Mouse (Mus musculus): ENCODE measurements at regions not wholly inside any gene's neighbourhood (a gene's known extent, or its start where the extent isn't known, plus 50 kb on each side); places are given as distances from the start of the nearest gene placed in this dataset.

DNA sequence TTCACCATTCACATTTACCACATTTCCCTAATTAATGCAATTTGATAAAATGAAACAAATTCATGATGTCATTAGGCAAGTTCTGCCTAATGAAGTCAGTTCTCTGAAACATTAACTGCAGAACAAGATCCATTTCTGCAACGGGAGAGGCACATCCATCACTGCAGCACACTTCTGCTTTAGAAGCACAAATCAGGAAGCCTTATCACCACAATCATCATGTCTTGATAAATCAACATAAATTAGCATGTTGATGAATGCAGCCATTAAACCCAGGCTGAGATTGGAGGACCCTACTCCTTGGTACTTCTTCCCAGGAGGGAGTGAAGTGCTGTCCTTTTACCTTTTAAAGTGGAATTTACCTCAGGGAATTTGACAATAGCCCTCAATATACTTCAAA is 1195.4 kb downstream of the Defb40 start:
- no peaks in the 10 kb centered on the region for H3K9me3 ChIP-seq (replicated peaks; ENCODE audit: control insufficient read depth, low read length)
- H3K27me3 ChIP-seq (ENCODE audit: control insufficient read depth, insufficient read depth, low read length): no peaks in the 10 kb centered on the region
- DNase-seq (ENCODE audit: low spot score): no peak
- WGBS: 78% methylated on average over 1 of the region's 1 CpGs
- H3K4me1 ChIP-seq (ENCODE audit: control insufficient read depth, insufficient read depth, low read length): no peaks in the 10 kb centered on the region
- no peak overlapping the region for H3K4me2 ChIP-seq (ENCODE audit: low read depth, low read length)
- H3K9ac ChIP-seq (replicated peaks; ENCODE audit: low read length): no peak overlapping the region
- no peaks in the 10 kb centered on the region for H3K36me3 ChIP-seq (replicated peaks; ENCODE audit: control insufficient read depth, insufficient read depth, low read depth, low read length)
- no peak for ATAC-seq (replicated peaks; ENCODE audit: insufficient number of reproducible peaks, low FRiP score, low TSS enrichment, low read depth)
- H3K27ac ChIP-seq (replicated peaks; ENCODE audit: low read depth, low read length): no peak overlapping the region
- no peak overlapping the region for H3K4me3 ChIP-seq (ENCODE audit: low read depth, low read length)

GRCm38 (mm10) chr8:17781559-17782283 is 1196.3 kb downstream of the Defb40 start:
- 81% methylated on average over 2 of the region's 2 CpGs for WGBS
- Histone ChIP-seq H3K27ac (replicated peaks; ENCODE audit: low read depth, low read length) (no peak overlapping the region), H3K4me1 (ENCODE audit: control insufficient read depth, insufficient read depth, low read length) (no peaks in the 10 kb centered on the region), H3K9me3 (replicated peaks; ENCODE audit: control insufficient read depth, low read length) (no peaks in the 10 kb centered on the region), H3K4me2 (ENCODE audit: low read depth, low read length) (no peak overlapping the region), H3K36me3 (replicated peaks; ENCODE audit: control insufficient read depth, insufficient read depth, low read depth, low read length) (no peaks in the 10 kb centered on the region), H3K9ac (replicated peaks; ENCODE audit: low read length) (no peak overlapping the region), H3K4me3 (ENCODE audit: low read depth, low read length) (no peak overlapping the region), H3K27me3 (ENCODE audit: control insufficient read depth, insufficient read depth, low read length) (no peaks in the 10 kb centered on the region)
- no peak for DNase-seq (ENCODE audit: low spot score)
- ATAC-seq (replicated peaks; ENCODE audit: insufficient number of reproducible peaks, low FRiP score, low TSS enrichment, low read depth): no peak

DNA sequence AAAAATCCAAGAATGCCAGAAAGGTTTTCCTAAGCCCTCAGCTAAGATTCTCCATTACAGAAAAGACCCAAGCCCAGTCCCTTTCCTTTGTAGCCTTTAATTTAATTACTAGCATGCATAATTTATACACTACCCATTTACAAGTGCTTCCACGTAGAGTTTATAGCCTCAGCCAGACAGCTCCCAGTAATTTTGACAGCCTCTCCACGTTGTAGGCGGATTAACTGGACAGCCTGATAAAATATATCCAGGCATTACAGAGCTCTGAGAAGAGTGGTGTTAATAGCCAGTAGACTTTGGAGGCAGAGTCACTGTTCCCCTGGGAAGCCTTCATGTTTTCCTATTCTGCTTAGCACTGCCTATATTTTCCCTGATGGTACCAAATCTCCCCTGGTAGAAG is 1202.6 kb downstream of the Defb40 start:
- WGBS: 71% methylated on average over 3 of the region's 3 CpGs
- H3K36me3 ChIP-seq (replicated peaks; ENCODE audit: control insufficient read depth, insufficient read depth, low read depth, low read length): no peaks in the 10 kb centered on the region
- H3K4me3 ChIP-seq (ENCODE audit: low read depth, low read length): no peak overlapping the region
- ATAC-seq (replicated peaks; ENCODE audit: insufficient number of reproducible peaks, low FRiP score, low TSS enrichment, low read depth): no peak
- DNase-seq (ENCODE audit: low spot score): no peak
- H3K9me3 ChIP-seq (replicated peaks; ENCODE audit: control insufficient read depth, low read length): no peaks in the 10 kb centered on the region
- no peak overlapping the region for H3K27ac ChIP-seq (replicated peaks; ENCODE audit: low read depth, low read length)
- H3K4me1 ChIP-seq (ENCODE audit: control insufficient read depth, insufficient read depth, low read length): no peaks in the 10 kb centered on the region
- H3K9ac ChIP-seq (replicated peaks; ENCODE audit: low read length): no peak overlapping the region
- H3K4me2 ChIP-seq (ENCODE audit: low read depth, low read length): no peak overlapping the region
- H3K27me3 ChIP-seq (ENCODE audit: control insufficient read depth, insufficient read depth, low read length): no peaks in the 10 kb centered on the region

DNA sequence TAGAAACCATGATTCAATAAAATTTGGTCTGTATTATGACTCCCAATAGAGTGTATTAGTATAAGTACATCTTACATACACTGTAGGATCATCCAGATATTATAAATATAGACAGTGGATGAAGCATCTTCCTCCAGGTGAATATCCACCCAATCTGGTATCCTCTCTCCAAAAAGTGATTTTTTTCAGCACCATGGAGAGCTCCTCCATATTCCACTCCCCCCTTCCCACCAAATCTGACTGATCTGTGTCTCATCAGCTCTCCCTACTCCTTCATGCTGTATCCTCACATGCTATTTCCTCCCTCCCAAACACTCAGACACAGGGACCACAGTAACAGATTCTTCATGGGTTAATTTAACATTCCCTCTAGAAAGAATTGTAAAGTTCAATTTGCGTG is 1204.7 kb downstream of the Defb40 start:
- no peaks in the 10 kb centered on the region for H3K9me3 ChIP-seq (replicated peaks; ENCODE audit: control insufficient read depth, low read length)
- no peaks in the 10 kb centered on the region for H3K4me1 ChIP-seq (ENCODE audit: control insufficient read depth, insufficient read depth, low read length)
- no peak overlapping the region for H3K4me2 ChIP-seq (ENCODE audit: low read depth, low read length)
- ATAC-seq (replicated peaks; ENCODE audit: insufficient number of reproducible peaks, low FRiP score, low TSS enrichment, low read depth) (no peak), DNase-seq (ENCODE audit: low spot score) (peak; percentile 69)
- no peaks in the 10 kb centered on the region for H3K27me3 ChIP-seq (ENCODE audit: control insufficient read depth, insufficient read depth, low read length)
- WGBS: 95% methylated on average over 1 of the region's 1 CpGs
- H3K27ac ChIP-seq (replicated peaks; ENCODE audit: low read depth, low read length): no peak overlapping the region
- no peaks in the 10 kb centered on the region for H3K36me3 ChIP-seq (replicated peaks; ENCODE audit: control insufficient read depth, insufficient read depth, low read depth, low read length)
- no peak overlapping the region for H3K9ac ChIP-seq (replicated peaks; ENCODE audit: low read length)
- no peak overlapping the region for H3K4me3 ChIP-seq (ENCODE audit: low read depth, low read length)

- no peak overlapping the region for H3K27ac ChIP-seq (replicated peaks; ENCODE audit: low read depth, low read length)
- H3K9me3 ChIP-seq (replicated peaks; ENCODE audit: control insufficient read depth, low read length): no peaks in the 10 kb centered on the region
- H3K4me2 ChIP-seq (ENCODE audit: low read depth, low read length): no peak overlapping the region
- no peaks in the 10 kb centered on the region for H3K36me3 ChIP-seq (replicated peaks; ENCODE audit: control insufficient read depth, insufficient read depth, low read depth, low read length)
- no peaks in the 10 kb centered on the region for H3K4me1 ChIP-seq (ENCODE audit: control insufficient read depth, insufficient read depth, low read length)
- no peaks in the 10 kb centered on the region for H3K27me3 ChIP-seq (ENCODE audit: control insufficient read depth, insufficient read depth, low read length)
- ATAC-seq (replicated peaks; ENCODE audit: insufficient number of reproducible peaks, low FRiP score, low TSS enrichment, low read depth): no peak
- WGBS: 88% methylated on average over 5 of the region's 5 CpGs
- no peak overlapping the region for H3K4me3 ChIP-seq (ENCODE audit: low read depth, low read length)
- no peak for DNase-seq (ENCODE audit: low spot score)
- H3K9ac ChIP-seq (replicated peaks; ENCODE audit: low read length): no peak overlapping the region
These were observed 1210.5 kb downstream of the Defb40 start for GRCm38 (mm10) chr8:17767441-17768007.

DNA sequence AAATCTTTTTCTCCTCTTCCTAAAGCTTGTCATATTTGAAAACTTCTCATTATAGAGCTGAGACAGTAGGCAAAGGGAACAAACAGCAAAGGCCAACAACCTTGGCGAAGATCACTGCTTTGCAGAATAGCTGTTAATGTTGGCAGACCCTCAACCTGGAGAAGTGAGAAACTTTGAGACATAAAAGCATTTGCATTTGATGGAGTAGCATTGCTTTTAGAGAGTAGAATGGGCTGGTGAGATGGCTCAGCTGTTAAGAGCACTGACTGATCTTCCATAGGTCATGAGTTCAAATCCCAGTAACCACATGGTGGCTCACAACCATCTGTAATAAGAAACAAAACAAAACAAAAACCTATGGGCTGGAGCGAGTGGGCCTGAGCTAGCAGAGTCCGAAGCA is 1253.4 kb downstream of the Defb40 start:
- 79% methylated on average over 3 of the region's 3 CpGs for WGBS
- Histone ChIP-seq H3K9me3 (replicated peaks; ENCODE audit: control insufficient read depth, low read length) (no peaks in the 10 kb centered on the region), H3K4me3 (ENCODE audit: low read depth, low read length) (no peak overlapping the region), H3K36me3 (replicated peaks; ENCODE audit: control insufficient read depth, insufficient read depth, low read depth, low read length) (no peaks in the 10 kb centered on the region), H3K27ac (replicated peaks; ENCODE audit: low read depth, low read length) (no peak overlapping the region), H3K4me1 (ENCODE audit: control insufficient read depth, insufficient read depth, low read length) (no peaks in the 10 kb centered on the region), H3K27me3 (ENCODE audit: control insufficient read depth, insufficient read depth, low read length) (no peaks in the 10 kb centered on the region), H3K4me2 (ENCODE audit: low read depth, low read length) (no peak overlapping the region), H3K9ac (replicated peaks; ENCODE audit: low read length) (no peak overlapping the region)
- ATAC-seq (replicated peaks; ENCODE audit: insufficient number of reproducible peaks, low FRiP score, low TSS enrichment, low read depth): no peak
- DNase-seq (ENCODE audit: low spot score): no peak

DNA sequence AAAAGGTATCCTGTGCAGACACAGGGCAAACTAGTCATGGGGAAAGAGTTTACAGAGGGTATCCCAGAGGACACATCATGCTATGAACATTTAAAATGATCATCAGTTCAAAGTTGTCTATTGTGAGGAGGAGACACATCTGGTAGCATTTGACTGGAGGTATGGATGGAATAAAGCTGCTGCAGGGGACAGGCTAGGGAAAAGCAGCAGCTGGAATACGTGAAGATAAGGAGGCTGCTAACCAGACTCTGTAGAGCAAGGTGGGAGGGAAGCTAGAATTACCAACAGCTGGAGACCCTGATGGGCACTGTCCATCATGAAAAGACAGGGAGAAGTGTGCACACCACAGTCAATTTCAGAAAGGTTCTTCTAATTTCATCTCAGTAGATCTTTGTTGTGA is 1268.9 kb downstream of the Defb40 start:
- H3K9me3 ChIP-seq (replicated peaks; ENCODE audit: control insufficient read depth, low read length): no peaks in the 10 kb centered on the region
- WGBS: 36% methylated on average over 1 of the region's 1 CpGs

DNA sequence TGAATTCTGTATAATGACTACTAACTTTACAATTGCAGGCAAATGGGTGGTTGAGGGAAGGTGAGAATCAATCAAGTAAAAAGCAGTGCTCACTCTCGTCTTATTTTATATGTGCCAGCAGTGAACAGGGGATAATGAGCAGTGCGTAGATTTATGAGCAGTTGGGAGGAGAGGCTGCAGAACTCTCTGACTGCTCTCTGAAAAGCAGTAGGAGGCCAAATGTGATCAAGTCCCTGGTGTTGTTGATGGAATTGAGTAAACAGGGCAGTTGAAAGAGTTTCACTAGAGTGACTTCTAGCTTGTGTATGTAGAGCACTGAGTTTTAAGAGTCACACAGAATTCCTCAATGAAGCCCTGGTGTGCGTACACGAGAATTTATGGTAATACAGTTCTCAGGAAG is 1269.6 kb downstream of the Defb40 start:
- H3K9ac ChIP-seq (replicated peaks; ENCODE audit: low read length): no peak overlapping the region
- DNase-seq (ENCODE audit: low spot score) (no peak), ATAC-seq (replicated peaks; ENCODE audit: insufficient number of reproducible peaks, low FRiP score, low TSS enrichment, low read depth) (no peak)
- no peaks in the 10 kb centered on the region for H3K9me3 ChIP-seq (replicated peaks; ENCODE audit: control insufficient read depth, low read length)
- no peak overlapping the region for H3K4me3 ChIP-seq (ENCODE audit: low read depth, low read length)
- no peaks in the 10 kb centered on the region for H3K36me3 ChIP-seq (replicated peaks; ENCODE audit: control insufficient read depth, insufficient read depth, low read depth, low read length)
- 86% methylated on average over 4 of the region's 4 CpGs for WGBS
- H3K27ac ChIP-seq (replicated peaks; ENCODE audit: low read depth, low read length): no peak overlapping the region
- no peaks in the 10 kb centered on the region for H3K27me3 ChIP-seq (ENCODE audit: control insufficient read depth, insufficient read depth, low read length)
- H3K4me2 ChIP-seq (ENCODE audit: low read depth, low read length): no peak overlapping the region
- H3K4me1 ChIP-seq (ENCODE audit: control insufficient read depth, insufficient read depth, low read length): no peaks in the 10 kb centered on the region

More for the DNA sequence above, 1268.9 kb downstream of the Defb40 start:
- Histone ChIP-seq H3K36me3 (replicated peaks; ENCODE audit: control insufficient read depth, insufficient read depth, low read depth, low read length) (no peaks in the 10 kb centered on the region), H3K9ac (replicated peaks; ENCODE audit: low read length) (no peak overlapping the region), H3K4me2 (ENCODE audit: low read depth, low read length) (no peak overlapping the region), H3K4me3 (ENCODE audit: low read depth, low read length) (no peak overlapping the region), H3K4me1 (ENCODE audit: control insufficient read depth, insufficient read depth, low read length) (no peaks in the 10 kb centered on the region), H3K27me3 (ENCODE audit: control insufficient read depth, insufficient read depth, low read length) (no peaks in the 10 kb centered on the region), H3K27ac (replicated peaks; ENCODE audit: low read depth, low read length) (no peak overlapping the region)
- DNase-seq (ENCODE audit: low spot score): no peak
- ATAC-seq (replicated peaks; ENCODE audit: insufficient number of reproducible peaks, low FRiP score, low TSS enrichment, low read depth): no peak
